Mouse (Mus musculus): Measurements from ENCODE around the gene Cd52.
A peak's percentile ranks its signal among the peaks of the same experiment; 100 is the strongest.

The Cd52 gene

DNA sequence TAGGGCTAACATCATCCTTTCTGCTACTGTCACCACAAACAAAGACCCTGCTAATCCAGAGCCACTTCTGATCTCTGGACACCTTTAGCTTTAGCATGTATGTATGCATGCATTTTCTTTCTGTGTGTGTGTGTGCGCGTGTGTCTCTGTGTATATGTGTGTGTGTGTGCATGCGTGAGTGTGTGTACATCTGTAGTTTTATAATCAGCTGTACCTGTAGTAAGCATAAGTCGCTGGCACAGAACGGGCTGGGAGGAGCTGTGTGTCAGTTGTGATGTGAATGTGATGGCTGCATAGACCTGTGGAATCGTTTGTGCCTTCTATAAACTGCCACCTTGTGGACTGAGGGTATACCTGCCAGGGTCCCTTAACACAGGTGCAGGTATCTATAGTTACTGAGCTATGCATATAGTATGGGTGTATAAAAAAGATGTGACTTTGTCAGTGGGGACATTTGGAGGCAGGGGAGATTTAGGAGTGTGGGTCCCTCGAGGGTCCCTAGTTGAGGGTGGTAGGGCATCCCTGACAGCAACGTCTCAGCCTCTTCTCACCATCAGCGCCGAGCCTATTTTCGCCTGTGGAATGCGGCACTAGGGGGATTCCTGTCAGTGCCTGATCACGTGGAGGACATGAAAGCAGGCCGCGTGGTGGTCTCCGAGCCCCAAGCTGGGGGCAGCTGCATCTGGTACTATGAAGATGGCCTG lies 4.2 kb downstream of the Cd52 start:
- no peak for DNase-seq

DNA sequence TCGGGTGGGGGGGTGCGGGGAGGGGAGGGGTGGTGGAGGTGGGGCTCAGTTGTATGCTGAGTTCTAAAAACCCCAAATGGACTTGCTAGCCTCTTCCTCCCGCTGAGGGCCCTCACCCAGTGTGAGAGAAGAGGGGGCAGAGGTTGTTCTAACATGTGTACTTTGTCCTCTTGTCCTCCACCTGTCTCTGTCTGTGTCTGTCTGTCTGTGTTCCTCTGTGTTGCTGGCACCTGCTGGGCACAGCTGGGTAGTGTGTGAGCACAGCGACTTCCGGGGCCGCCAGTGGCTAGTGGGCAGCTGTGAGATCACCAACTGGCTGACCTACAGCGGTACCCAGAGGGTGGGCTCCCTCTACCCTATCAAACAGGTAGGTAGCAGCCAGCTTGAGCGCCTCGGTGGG lies 5.9 kb downstream of the Cd52 start:
- DNase-seq, result no peak

DNA sequence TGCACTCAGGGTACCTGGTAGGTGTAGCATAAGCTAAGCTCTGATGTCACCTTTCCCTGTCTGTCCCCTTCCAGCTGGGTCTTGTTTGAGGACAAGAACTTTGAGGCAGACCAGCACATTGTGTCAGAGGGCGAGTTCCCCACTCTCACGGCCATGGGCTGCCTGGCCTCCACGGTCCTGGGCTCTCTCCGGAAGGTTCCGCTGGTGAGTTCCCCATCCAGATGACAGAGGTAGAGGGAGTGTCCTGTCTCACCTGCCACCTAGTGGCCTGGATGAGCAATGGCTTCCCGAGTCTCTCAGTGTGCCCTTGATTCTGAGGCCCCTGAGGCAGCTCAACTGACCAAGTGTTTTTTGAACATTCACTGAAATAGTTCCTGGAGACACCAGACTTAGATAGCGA lies 7.5 kb downstream of the Cd52 start:
- peak; percentile 44 to 67 for DNase-seq

DNA sequence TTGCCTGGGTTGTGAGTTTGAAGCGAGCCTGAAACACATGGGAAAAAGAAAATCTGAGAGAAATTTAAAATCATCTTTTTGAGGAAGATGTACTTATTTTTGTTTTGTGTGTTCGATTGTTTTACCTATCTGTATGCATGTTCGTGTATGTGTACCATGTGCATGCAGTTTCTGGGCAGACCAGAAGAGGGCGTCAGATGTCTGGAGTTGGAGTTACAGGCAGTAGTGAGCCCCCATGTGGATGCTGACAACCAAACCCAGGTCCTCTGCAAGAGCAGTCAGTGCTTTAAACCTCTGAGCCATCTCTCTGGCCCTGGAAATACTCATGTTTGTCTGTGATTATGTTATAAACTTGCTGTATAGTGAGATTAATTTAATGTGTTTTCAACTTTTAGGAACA lies 9.9 kb downstream of the Cd52 start:
- no peak for DNase-seq

DNA sequence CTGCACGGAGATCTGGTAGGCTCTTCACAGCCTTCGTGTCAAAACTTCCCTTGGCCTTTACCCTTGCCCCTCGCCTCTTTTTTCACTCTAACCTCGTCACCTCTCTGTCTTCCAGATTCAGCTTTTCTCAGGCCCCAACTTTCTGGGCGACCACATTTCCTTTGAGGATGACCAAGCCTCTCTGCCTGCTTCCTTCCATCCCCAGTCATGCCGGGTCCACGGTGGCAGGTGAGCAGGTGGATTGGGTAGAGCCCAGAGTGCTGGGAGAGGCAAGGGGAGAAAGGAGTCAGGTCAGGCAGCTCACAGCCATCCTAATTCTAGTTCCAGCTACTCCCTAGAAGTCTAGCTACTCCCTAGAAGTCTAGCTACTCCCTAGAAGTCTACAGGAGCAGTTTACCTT lies 12.4 kb downstream of the Cd52 start:
- DNase-seq, result no peak

DNA sequence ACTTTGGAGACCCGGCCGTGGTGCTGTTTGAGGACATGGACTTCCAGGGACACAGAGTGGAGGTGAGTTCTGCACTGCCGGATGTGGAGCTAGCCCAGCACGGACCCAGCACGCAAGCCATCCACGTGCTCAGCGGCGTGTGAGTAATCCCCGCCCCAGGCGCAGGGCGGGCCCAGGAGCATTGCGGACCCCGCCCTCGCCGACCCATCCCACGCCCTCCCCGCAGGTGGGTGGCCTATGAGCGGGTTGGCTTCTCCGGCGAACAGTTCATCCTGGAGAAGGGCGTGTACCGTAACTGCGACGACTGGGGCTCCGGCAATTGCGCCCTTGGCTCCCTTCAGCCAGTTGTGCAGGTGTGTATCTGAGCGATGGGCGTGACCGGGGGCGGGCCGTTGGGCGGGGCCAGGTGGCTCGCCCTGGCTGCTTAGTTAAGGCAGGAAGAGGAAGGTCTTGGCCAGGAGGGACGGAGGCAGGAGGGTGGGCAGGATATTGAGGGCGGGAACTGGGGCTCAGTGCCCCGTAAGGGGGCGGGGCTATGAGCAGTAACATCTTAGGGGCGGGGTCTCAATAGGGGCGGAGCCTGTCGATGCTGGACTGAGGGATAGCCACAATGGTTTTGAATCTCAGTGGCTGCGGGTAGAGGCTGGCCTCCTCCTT lies 13.0 kb downstream of the Cd52 start:
- peak; percentile 86 to 92 for DNase-seq

DNA sequence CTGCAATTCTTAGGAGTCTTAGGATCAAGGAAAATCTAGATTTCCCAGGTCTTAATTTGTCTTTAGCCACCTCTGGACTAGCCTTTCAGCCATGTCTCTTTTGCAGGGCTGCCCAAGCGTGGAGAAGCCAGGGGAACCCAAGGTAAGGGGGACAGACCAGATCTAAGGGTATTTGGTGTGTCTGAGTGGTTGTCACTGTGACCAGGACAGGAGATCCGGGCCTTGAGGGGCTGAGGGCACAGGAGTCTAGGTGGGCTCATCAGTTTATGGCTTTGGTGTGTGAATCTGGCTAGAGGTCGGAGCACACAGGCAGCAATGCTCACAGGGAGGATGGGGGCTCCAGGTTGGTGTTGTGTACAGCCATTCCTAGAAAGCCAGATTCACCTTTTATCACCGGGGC lies 14.2 kb downstream of the Cd52 start:
- DNase-seq, result no peak

DNA sequence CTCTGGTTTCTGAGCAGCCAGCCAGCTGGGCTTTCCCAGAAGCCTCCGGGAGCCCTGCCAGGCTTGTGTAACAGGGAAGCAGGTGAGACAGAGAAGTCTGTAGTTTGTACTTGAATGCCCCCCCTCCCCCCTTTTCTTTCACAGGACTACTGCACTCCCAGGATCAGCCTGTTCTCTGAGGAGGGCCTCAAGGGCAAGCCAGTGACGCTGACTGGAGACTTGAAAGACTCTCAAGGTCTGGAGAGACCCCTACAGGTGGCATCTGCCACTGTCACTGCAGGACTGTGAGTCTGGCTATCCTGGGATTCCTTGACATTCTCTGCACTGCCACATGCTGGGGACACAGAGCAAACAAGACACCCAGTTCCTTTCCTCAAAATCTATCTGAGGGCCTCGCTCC lies 16.2 kb downstream of the Cd52 start:
- DNase-seq, result peak; percentile 79 to 88

DNA sequence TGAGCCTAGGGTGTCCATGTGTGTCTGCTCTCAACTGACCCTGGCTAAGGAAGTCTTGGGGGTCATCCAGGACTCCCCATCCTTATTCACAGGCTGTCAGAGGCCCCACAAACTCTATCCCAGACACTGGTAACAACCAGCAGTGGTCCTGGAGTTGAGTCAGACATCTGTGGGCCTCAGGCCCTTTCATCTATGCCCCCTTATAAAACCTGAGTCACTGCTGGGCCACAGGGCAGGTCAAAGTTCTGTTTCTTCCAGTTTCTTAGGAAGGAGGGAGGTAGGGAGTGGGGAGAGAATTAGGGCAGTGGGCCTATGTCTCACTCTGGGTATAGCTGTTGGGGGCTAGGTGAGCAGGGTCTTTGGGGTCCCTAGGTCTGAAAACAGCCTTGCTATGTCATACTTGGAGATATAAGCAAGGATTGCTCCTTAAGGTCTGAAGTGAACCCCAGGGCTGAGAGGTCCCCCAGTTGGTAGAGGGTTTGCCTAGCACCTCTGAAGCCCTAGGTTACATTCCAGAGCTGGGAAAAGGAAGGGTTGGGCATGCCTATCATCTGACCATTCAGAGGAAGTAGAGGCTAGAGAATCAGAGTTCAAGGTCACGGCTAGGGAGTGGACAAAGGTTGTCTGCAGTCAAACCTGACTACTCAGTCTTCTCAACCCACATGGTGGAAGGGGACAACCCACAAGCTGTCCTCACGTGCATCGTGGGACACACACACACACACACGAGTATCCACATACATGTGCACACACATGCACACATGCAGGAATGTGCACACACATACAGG lies 25.9 kb downstream of the Cd52 start:
- DNase-seq, result no peak

DNA sequence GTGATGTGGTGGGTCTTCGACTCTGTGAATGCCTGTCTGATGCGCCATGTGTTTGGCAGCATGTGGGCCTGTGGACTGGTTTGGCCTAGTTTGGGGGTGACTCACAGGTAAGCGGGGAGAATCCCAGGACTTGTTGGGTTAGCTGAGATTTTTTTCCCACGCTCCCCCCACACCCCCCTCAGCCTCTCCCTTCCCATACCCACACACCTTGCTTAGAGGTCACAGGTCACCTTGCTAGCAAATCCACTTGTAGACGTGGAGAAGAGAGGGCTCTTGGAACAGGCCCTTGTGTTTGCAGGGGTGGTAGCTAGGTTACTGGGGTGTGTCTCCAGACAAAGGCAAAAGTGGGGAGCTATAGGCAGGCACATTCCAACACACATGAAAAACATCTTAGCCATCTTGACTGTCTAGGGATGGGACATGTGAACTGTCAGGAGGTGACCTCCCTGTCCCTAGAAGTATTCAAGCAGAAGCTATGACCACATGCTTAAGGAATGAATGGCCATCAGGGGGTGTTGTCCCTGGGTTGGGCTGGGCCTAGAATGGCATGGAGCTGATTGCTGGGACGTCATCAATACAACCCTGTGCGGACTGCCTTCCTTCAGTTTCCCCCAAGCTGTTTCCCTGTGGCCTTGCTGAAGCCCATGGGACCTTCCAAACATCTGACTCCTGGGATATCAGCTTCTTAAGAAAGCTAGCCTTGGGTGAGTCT lies 26.9 kb downstream of the Cd52 start:
- DNase-seq, result no peak

DNA sequence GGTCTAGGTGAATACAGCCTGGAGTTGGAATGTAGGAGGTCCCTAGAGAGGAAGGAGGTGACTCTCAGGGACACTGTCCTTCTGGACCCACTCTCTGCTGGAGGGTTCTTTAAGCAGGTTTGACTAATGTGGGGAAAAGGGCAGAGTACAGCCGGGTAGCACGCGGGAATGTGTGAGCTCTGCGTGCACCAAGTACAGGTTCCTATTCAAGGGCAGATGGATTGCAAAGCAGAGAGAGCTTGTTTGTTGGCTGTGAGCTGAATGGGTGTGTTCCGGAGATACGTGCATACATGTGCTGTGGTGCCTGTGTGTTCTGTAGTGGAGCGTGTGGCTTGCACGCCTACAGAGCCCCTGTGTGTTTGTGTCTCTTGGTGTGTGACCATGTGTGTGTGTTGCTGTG lies 27.5 kb downstream of the Cd52 start:
- DNase-seq, result peak in 1 of 2 experiments; percentile 44

DNA sequence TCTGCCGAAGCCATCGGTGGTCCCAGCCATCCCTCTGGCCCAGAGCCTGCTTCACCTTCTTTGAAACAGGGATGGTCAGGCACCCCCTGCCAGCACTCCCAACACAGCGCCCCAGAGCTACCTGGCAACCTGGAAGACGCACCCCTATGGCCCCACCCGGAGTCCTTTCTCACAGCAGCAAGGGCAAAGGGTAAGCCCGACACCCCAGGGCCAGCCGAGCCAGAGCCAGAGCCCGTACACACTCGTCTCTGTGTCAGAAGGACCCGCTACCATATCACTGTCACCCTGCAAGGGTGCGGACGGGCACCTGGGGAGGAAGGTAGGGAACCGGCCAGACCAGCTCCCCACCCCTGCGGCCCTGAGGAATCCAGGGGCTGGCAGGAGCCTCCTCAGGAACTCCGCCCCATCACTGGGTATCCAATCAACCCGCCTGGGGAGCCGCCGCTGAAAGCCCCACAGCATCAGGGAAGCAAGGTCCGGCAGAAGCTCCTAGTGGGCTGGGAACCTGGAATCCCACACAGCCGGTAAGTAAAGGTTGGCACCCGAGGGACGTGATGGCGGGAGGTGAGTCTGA lies 29.4 kb downstream of the Cd52 start:
- DNase-seq, result peak; percentile 25 to 50

DNA sequence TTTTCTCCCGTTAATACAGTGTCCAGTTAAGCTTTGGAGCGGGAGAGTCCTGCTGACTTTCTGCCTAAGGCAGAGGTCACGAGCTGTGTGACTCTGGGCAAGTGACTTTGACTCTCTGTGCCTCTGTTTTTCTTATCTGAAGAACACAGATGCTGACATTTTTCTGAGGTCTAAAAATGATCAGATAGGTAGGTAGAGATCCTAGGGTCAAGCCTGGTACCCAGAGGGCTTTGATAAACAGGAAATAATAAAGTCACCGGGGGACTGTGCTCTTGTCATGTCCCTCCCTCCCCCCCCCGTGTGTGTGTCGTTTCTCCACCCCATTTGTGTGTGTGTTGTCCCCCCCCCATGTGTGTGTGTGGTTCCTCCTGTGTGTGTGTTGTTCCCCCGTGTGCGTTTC lies 32.3 kb downstream of the Cd52 start:
- no peak for DNase-seq

DNA sequence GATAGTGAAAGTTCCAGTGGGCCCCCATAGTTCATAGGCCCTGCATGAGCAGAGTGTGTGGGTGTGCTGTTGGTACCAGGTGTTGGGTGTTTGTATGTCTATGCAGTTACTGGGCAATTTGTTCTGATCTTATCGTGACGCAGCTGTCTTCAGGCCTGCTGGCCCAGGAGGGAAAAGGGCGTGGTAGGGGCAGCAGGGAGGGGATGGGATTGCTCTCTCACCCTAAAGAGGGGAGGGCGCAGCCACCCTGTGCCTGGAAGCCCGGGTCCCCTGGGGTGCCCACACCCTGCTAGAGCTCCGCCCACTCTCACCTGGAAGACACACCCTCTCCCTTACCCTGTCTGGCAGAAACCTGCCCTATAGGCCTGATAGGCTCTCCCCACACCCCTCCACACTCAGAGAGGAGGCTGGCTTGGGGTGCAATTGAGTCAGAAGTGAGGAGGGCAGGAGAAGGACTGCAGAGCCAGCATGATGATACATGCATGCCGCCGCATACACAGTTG lies 32.9 kb downstream of the Cd52 start:
- DNase-seq, result no peak

DNA sequence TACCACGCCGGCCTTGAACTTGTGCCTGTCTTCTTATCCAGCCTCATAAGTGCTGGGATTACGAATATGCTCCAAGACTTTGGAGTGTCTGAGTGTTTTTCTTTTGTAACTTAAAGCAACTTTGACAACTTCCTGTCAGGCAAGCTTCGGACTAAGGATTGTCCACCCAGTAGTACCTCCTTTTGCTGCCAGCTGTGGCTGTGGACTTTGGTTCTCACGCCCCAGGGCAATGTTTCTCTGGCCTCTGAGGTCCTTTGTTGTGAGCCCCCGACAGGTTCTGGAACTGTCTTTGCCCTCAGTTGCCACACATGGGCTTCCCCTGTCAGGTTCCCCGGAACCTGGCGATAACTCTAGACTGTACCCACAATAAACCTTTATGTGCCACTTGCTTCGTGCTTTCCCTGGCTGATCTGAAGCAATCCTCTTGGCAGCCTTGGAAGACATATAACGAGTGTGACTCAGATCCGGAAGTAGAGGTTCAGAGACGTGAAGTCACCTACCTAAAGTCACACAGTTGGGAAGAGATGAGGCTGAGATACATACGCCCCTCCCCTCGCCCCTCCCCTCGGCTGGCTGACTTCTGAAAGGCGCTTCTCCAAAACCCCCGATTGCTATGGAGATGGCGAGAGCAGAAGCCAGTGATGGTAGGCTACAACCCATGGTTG lies 33.6 kb downstream of the Cd52 start:
- DNase-seq, result no peak

DNA sequence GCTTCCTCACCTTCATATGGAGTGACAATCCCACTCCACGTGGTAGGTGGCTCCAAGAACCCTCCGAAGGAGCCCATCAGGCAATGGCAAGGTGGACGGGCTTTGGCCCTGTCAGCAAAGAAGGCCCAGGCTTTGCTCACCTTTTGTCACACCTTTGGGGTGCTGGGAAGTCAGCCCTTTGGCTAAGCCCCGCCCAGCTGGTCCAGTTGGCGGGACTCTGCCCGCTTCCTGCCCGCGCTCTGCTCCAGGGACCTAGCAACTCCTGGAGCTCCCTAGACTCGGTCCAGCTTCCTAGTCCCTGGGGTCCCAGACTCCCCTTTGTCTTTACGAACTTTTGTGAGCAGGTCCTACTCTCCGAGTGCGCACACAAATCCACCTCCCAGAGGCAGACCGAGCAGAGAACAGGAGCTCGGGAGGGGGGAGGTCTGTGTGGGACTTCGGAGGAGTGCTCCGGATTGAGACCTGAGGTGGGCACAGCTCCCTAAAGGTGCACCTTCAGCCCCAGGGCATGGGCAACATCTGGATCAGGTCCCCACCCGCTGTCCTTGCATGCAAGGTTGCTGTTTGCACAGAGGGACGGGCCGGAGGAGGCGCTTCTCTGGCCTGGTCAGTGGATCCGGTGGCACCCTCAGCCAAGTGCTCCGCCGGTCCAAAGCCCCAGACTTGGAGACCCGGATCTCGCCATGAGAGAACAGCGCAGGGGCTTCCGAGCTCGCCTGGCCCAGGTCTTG lies 34.6 kb downstream of the Cd52 start, which contains the start of gene Crybg2:
Gene Crybg2 (plus strand): TSS at position 681 of the 731 bp plus-strand sequence.
- DNase-seq, result no peak

DNA sequence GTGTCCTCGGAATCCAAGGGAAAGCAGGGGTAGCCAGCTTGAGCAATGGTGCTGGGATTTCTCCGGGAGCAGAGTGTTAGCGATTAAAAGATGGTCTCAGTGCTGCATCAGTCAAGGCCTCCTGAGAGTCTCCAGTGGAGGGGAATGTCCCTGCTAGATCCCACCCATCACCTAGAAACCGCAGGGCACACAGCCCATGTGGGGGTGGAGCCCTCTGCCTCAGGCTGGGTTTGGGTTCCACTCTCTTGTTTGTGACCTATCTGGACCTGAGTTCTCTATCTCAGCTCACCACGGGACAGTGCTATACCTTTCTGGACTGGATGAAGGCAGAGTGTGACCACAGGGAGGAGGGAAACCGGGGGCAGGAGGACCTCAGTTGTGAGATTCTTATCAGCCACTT lies 36.0 kb downstream of the Cd52 start:
- DNase-seq, result no peak

DNA sequence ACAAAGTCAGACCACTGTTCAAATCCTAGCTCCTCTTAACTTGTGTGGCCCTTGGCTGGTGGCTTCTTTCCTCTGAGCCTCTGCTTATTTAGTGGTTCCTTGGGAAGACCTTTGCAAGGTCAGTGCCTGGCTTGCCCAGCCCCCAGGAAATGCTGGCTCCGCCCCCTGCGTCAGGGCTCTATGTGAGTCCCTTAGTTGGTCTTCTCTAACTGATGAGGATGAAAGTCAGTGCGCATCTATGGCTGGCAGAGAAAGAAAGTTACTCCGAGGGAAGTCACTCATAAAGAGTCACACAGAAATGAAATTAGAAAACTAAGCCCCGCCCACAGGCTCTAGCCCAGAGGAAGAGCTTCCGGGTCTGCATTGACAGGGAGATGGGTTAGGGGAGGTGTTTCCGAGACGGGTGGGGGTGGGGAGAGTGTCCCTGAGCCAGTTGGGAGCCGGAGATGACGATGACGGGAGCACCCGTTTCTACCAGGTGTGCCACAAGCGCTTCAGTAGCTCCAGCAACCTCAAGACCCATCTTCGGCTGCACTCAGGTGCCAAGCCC lies 36.6 kb downstream of the Cd52 start:
- DNase-seq, result peak in 1 of 2 experiments; percentile 25

DNA sequence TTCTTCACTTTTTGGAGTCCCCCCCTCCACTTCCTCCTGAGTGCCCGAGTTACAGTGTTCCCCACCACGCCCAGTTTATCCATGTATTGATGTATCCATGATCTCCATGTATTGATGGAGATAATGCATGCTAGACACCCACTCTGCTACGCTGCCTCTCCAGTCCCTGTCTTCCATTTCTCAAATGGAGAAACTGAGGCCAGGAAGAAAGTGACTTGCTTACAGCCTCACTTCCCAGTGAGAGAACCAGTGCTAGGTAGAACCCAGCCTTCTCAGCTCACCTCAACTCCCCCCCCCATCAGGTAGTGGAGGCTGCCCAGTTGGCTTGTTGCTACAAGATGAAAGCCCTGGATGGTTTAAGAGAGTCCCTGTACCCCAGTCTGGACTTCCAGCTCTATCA lies 41.3 kb downstream of the Cd52 start, which contains the start of gene Zfp683:
Gene Zfp683 (plus strand): TSS at position 301 of the 400 bp plus-strand sequence.
- no peak for DNase-seq

DNA sequence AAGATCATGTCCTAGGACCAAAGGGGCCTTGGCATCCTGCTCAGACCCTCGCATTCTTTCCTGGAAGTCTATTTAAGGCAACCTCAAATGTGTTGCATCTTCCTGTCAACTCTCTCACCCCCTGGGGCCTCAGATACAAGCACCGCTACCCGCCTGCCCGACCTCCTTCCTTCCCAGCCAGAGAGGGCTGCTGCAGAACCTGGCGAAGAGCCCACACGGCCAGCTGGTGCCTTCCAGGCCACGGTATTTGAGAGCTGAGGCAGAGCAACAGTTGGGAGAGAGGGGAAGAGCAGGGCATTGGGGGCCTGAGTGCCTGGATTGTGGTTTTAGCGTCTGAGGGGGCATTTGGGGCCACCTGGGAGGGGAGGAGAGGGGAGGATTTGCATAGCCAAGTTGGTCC lies 42.3 kb downstream of the Cd52 start:
- peak; percentile 55 to 58 for DNase-seq

DNA sequence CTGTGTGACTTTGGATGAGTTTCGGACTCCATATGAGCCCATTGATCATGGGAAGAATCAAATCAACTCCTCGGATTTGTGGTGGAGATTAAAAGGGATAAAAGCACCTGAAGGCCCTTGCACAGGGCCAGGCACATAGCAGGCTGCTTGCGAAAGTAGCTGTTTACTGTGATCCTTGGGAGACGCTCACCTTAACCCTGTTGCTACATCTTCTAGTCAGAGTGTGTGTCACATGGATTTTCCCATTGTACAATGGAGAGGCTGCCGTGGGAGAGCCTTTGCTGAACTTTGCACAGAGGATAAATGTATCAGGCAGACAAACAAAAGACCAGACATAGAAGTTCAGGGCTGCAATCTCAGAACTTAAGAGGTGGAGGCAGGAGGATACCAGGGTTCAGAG lies 43.0 kb downstream of the Cd52 start:
- no peak for DNase-seq

All from kidney, postnatal 4 days (tissue).